Mouse (Mus musculus) neural tube, embryonic 11.5 days (tissue): ENCODE measurements around the gene Tns2. TPM values are rescaled to one million over a fixed set of nuclear protein-coding genes. Genes with fewer than 3 reads are reported as not detected.

Source experiments
- ATAC-seq: fragments of 200-750 bp; cut with Nextera tagmentation; 2 replicates; pipeline ENCODE4 v1.8.0; 2017; ENCODE audit warnings: moderate number of reproducible peaks, mild to moderate bottlenecking, moderate TSS enrichment, moderate library complexity; ENCODE audit not compliant: insufficient read depth, low FRiP score, low TSS enrichment
- DNase-seq: peaks from one replicate; pipeline ENCODE4 v3.0.0-alpha.2; 2015; ENCODE audit warnings: low spot score
- H3K27ac ChIP-seq: fragments of 300-500 bp; sonication (generic); 2 replicates; pipeline ENCODE4 v1.5.1; 2014; ENCODE audit warnings: low read depth, mild to moderate bottlenecking, low read length
- H3K27me3 ChIP-seq: fragments of 300-500 bp; sonication (generic); 2 replicates; pipeline ENCODE4 v1.6.1; 2014; ENCODE audit warnings: mild to moderate bottlenecking, low read length, mixed read lengths; ENCODE audit not compliant: control insufficient read depth, insufficient read depth
- H3K36me3 ChIP-seq: fragments of 300-500 bp; sonication (generic); 2 replicates; pipeline ENCODE4 v1.6.1; 2014; ENCODE audit warnings: mild to moderate bottlenecking, low read length, moderate library complexity, mixed read lengths; ENCODE audit not compliant: control insufficient read depth, insufficient read depth
- H3K4me1 ChIP-seq: fragments of 300-500 bp; sonication (generic); 2 replicates; pipeline ENCODE4 v1.6.1; 2014; ENCODE audit warnings: low read length, mixed read lengths; ENCODE audit not compliant: control insufficient read depth, insufficient read depth
- H3K4me2 ChIP-seq: fragments of 300-500 bp; sonication (generic); 2 replicates; pipeline ENCODE4 v1.6.1; 2014; ENCODE audit warnings: low read depth, mild to moderate bottlenecking, moderate library complexity
- H3K4me3 ChIP-seq: fragments of 300-500 bp; sonication (generic); 2 replicates; pipeline ENCODE4 v1.5.1; 2014; ENCODE audit warnings: low read depth, low read length
- H3K9ac ChIP-seq: fragments of 300-500 bp; sonication (generic); 2 replicates; pipeline ENCODE4 v1.6.1; 2014; ENCODE audit warnings: mild to moderate bottlenecking, low read length
- H3K9me3 ChIP-seq: fragments of 300-500 bp; sonication (generic); 2 replicates; pipeline ENCODE4 v1.6.1; 2016; ENCODE audit warnings: low read length; ENCODE audit not compliant: control insufficient read depth
- WGBS: fragments of 180-500 bp; shearing (Covaris S2); extraction: QIAGEN DNeasy Blood & Tissue Kit; methylation state at CpG from one replicate; pipeline ENCODE4 v1.1.7; 2014; 5-methylcytosine and 5-hydroxymethylcytosine counted together
- polyA plus RNA-seq: library from polyadenylated mRNA; unstranded; fragments of >200 nt; fragmentation: Nextera tagmentation; extraction: Ambion mirVana; gene quantifications from 2 replicates; pipeline ENCODE4 v1.2.1, GENCODE M21; 2014

Tns2 gene
- polyA plus RNA-seq, 1 experiment from 2014 or later, result 11.4 TPM

DNA sequence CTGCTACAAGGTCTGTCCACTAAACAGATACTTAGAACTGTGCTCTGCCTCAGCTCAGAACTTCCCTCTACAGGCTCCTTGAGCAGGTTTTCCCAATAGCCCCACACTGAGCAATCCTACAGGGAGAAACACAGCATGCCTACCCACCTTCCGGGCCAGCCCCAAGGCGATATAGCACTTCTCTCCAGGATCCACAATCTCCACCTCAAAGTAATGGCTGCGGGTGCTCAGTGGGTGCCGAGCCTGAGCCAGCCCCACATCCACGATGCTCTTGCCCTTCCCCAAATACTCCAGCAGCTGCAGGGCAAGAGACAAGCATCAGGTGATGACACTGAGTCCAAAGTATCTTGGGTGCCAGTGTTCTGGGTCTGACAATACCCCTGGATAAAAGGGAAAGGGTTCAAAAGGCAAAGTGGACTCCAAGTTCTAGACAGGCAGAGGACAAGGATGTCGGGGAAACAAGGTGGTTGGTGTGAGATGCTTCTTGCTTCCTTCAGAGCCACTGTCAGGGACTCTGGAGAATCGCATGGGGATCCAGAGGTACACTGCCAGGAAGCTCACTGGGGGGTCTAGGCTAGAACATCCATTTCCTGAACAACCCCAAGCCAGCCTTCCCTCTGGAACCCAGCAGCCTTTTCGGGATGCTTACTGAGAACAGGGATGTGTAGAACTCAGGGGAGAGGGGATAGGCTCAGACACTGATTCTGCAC lies 19.1 kb downstream of the Tns2 start:
- ATAC-seq, result no peak
- Histone ChIP-seq H3K9ac (no peak overlapping the region), H3K4me1 (no peaks in the 10 kb centered on the region), H3K9me3 (no peaks in the 10 kb centered on the region), H3K4me2 (no peak overlapping the region), H3K36me3 (peaks cover 16% of the 10 kb centered on the region), H3K4me3 (no peak overlapping the region), H3K27me3 (no peaks in the 10 kb centered on the region), H3K27ac (no peak overlapping the region)
- WGBS, result 72% methylated on average over 8 of the region's 8 CpGs
- no peak for DNase-seq

DNA sequence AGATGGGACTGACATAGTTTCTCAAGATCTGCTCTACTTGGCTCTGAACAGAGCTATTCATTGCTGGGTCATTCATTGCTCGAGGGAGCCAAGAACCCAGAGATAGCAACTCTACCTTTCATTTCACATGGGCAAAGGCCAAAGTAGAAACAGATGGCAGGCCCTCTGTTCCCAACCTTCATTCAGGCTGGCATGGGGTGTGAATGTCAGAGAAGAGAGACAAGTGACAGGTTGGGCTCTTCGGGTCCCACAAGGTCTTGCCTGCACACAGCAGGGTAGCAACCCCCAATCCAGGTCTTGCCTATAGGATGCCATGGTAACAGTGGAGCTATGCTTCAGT lies 19.6 kb downstream of the Tns2 start:
- Histone ChIP-seq H3K4me3 (no peak overlapping the region), H3K9ac (no peak overlapping the region), H3K36me3 (peaks cover 18% of the 10 kb centered on the region), H3K27ac (no peak overlapping the region), H3K9me3 (no peaks in the 10 kb centered on the region), H3K27me3 (no peaks in the 10 kb centered on the region), H3K4me2 (no peak overlapping the region), H3K4me1 (no peaks in the 10 kb centered on the region)
- DNase-seq, result no peak
- WGBS, result 91% methylated on average over 2 of the region's 2 CpGs
- ATAC-seq, result no peak

DNA sequence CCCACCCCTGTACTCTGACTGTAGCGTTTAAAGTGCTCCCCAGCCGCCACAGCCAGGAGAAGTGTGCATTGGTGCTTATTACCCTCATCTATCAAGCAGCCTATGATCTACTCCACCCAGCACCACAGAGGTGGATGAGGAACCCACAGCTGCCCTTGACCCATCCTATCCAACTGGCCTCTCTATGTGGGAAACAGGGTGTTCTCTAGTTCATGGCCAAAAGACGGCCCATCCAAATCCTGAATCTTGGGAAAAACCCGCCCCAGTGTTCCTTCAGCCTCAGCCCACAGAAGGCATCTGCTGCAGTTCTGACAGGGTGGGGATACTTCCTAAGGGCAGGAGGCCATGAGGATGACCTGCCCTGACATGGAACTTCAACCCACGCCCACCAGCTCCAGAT lies 20.3 kb downstream of the Tns2 start:
- H3K4me2 ChIP-seq, result no peak overlapping the region

DNA sequence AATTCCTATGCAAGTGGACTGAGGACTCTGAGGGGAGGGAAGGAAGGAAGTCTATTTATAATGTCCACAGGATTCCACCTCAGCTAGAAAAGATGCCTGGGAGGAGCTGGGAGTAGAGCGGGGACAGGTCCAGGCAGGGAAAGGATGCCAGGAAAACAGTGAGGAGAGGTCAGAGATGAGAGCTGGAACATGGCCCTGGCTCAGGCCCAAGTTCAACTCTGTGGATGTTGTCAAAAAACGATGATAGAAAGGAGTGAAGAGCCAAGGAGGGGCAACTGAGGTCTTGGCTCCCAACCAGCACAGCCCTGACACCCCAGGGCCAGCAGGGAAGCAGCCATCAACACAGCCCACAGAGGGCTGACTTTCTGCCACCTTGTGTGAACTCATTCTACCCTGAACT lies 26.1 kb downstream of the Tns2 start:
- H3K27ac ChIP-seq, result no peak overlapping the region
- ATAC-seq (no peak), DNase-seq (no peak)
- no peak overlapping the region for H3K4me2 ChIP-seq
- no peaks in the 10 kb centered on the region for H3K9me3 ChIP-seq
- no peak overlapping the region for H3K4me3 ChIP-seq
- WGBS, result 83% methylated on average over 2 of the region's 2 CpGs
- H3K9ac ChIP-seq, result no peak overlapping the region
- no peaks in the 10 kb centered on the region for H3K27me3 ChIP-seq
- H3K4me1 ChIP-seq, result no peaks in the 10 kb centered on the region
- H3K36me3 ChIP-seq, result peaks cover 11% of the 10 kb centered on the region

More for the DNA sequence above, 20.3 kb downstream of the Tns2 start:
- 93% methylated on average over 5 of the region's 5 CpGs for WGBS
- H3K4me3 ChIP-seq, result no peak overlapping the region
- H3K36me3 ChIP-seq, result peaks cover 18% of the 10 kb centered on the region
- no peaks in the 10 kb centered on the region for H3K4me1 ChIP-seq
- ATAC-seq, result no peak
- no peaks in the 10 kb centered on the region for H3K9me3 ChIP-seq
- no peaks in the 10 kb centered on the region for H3K27me3 ChIP-seq
- H3K27ac ChIP-seq, result no peak overlapping the region
- no peak for DNase-seq
- no peak overlapping the region for H3K9ac ChIP-seq

DNA sequence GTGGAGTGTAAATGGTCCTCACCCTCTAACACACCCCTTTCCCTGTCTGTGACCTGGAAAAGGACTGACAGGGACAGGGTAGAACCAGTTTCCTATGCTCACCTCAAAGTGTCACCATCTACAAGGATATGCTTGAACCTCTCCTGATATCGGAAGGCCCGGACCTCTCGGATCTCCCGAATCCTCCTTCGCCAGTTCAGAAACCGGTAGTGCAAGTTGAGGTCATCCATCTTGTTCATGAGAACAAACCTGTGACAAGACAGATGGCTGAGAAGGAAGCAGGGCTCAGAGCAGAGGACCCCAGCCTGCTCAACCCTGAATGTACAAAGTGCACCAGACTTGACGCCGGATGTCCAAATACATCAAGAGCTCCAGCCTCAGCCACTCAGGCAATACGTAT lies 33.1 kb downstream of the Tns2 start:
- no peak overlapping the region for H3K27ac ChIP-seq
- H3K27me3 ChIP-seq, result no peaks in the 10 kb centered on the region
- ATAC-seq (no peak), DNase-seq (no peak)
- H3K9me3 ChIP-seq, result no peaks in the 10 kb centered on the region
- peaks cover 13% of the 10 kb centered on the region for H3K4me1 ChIP-seq
- no peak overlapping the region for H3K4me2 ChIP-seq
- WGBS, result 91% methylated on average over 9 of the region's 9 CpGs
- H3K36me3 ChIP-seq, result peaks cover 9% of the 10 kb centered on the region
- H3K4me3 ChIP-seq, result no peak overlapping the region
- H3K9ac ChIP-seq, result no peak overlapping the region

DNA sequence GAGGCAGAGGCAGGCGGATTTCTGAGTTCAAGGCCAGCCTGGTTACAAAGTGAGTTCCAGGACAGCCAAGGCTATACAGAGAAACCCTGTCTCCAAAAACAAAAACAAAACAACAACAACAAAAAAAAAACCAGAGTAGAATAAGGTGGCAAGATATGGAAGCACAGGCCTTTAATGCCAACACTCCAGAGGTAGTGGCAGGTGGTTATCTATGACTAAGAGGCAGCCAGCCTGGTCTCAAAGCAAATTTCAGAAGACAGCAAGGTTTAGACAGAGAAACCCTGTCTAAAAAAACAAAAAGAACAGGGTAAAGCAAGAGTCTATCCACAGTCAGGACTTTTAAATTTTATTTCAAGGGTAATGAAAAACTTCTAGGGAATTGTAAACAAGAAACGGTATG lies 34.5 kb downstream of the Tns2 start:
- Histone ChIP-seq H3K4me2 (no peak overlapping the region), H3K27me3 (no peaks in the 10 kb centered on the region), H3K4me3 (no peak overlapping the region), H3K9me3 (no peaks in the 10 kb centered on the region), H3K27ac (no peak overlapping the region), H3K4me1 (peaks cover 13% of the 10 kb centered on the region), H3K9ac (no peak overlapping the region), H3K36me3 (peaks cover 5% of the 10 kb centered on the region; the same call in 1 of the 2 replicates)
- ATAC-seq, result no peak
- DNase-seq, result no peak
- 98% methylated on average over 2 of the region's 2 CpGs for WGBS

DNA sequence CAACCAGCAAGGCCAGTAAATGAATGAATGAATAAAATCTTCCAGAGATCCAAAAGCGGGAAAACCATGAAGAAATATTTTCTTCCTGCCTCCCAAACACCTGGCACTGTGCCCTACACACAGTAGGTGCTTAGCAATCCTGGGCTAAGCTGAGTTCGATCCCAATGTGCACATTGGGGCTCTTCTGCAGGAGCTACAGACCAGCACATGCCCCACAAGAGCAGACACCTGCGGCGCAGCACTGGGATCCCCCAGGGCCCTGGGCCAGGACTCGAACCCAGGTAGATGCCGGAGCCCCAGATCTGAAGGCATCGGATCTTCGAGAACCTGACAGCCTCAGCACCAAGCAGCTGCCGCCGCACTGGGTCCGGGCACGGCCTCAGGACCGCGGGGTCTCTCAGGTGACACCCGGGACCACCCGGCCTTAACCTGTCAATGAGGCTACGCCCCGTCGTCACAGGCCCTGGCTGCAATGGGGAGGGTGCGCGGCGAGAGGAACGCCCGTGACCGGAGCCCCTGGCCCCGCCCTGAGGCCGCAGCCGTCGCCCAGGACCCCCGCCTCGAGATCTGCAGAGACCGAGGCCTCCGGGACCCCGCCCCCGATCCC lies 35.4 kb downstream of the Tns2 start:
- H3K36me3 ChIP-seq, result no peaks in the 10 kb centered on the region
- H3K9me3 ChIP-seq, result no peaks in the 10 kb centered on the region
- WGBS, result 3% methylated on average over 35 of the region's 35 CpGs
- DNase-seq (no peak), ATAC-seq (peak; percentile 74)
- no peaks in the 10 kb centered on the region for H3K27me3 ChIP-seq
- peak overlapping the region; percentile 82 for H3K4me2 ChIP-seq
- peak overlapping the region; percentile 63 for H3K27ac ChIP-seq
- peak overlapping the region; percentile 69 for H3K9ac ChIP-seq
- H3K4me3 ChIP-seq, result peak overlapping the region; percentile 74
- peaks cover 13% of the 10 kb centered on the region for H3K4me1 ChIP-seq

DNA sequence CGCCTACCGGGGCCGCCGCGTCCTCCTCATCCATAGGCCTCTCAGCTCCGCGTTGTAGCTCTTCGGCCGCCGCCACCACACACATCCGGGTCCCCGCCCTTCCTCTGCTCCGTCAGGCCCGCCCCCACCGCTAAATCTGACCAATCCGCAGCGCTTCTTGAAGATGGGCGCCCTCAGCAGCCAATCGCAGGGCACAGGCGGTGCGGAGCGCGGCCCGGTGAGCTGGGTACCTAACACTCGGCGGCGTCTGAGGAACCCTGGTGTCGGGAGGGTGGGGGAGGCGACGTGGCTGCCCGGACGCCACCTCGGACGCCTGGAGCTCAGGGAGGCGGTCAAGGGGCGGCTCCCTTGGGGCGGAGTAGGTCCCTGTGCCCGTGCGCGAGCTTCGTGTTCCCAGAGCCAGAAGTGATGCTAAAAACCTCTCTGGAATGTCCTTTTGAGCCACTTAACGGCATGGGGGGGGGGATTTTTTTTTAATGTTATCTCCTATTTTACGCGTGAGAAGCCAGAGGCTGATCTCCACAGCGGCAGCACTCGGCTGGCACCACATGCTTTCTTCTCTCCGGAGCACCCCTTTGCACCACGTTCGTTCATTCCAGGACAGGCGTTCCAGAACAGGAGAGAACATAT lies 36.0 kb downstream of the Tns2 start, which contains the start of gene Spryd3:
TSS of gene Spryd3 (minus strand) at position 106 of the 630 bp plus-strand sequence.
- peak within 1 kb of the TSS; percentile 82 for H3K4me2 ChIP-seq
- H3K9me3 ChIP-seq, result no peaks in the 10 kb centered on the region
- peak within 1 kb of the TSS; percentile 67 for H3K27ac ChIP-seq
- H3K27me3 ChIP-seq, result no peaks in the 10 kb centered on the region
- ATAC-seq (peak; percentile 100), DNase-seq (peak; percentile 97)
- WGBS, result under 1% methylated on average over 45 of the region's 50 CpGs
- H3K36me3 ChIP-seq, result no peaks in the 10 kb centered on the region
- peaks cover 13% of the 10 kb centered on the region for H3K4me1 ChIP-seq
- H3K4me3 ChIP-seq, result peak within 1 kb of the TSS; percentile 74
- peak within 1 kb of the TSS; percentile 69 for H3K9ac ChIP-seq

DNA sequence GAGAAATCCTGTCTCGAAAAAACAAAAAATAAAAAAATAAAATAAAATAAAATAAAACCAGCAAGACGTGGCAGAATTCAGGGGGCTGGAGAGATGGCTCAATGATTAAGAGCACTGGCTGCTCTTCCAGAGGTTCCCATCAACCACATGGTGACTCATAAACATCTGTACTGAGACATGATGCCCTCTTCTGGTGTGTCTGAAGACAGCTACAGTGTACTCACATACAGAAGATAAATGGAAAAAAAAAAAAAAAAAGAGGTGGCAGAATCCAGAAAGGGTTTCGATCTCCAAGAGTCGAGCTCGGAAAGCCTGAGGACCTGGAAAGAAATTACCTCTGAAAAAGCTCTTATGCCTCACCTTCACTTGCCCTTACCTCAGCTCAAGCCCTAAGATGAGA lies 40.9 kb downstream of the Tns2 start:
- H3K9ac ChIP-seq, result no peak overlapping the region
- DNase-seq, result no peak
- WGBS, result 92% methylated on average over 5 of the region's 5 CpGs
- no peaks in the 10 kb centered on the region for H3K9me3 ChIP-seq
- peaks cover 29% of the 10 kb centered on the region for H3K27me3 ChIP-seq
- H3K4me3 ChIP-seq, result no peak overlapping the region
- H3K4me1 ChIP-seq, result peaks cover 9% of the 10 kb centered on the region
- no peak for ATAC-seq
- H3K27ac ChIP-seq, result no peak overlapping the region
- no peak overlapping the region for H3K4me2 ChIP-seq
- H3K36me3 ChIP-seq, result no peaks in the 10 kb centered on the region
